Mouse (Mus musculus) large intestine, adult 2 months (tissue): Measurements from ENCODE around the gene Hmgb2. TPM values are rescaled to one million over a fixed set of nuclear protein-coding genes. Genes with fewer than 3 reads are reported as not detected.
A peak's percentile ranks its signal among the peaks of the same experiment; 100 is the strongest.
"Not testable (repeated sequence)": the region's sequence is repeated elsewhere in the genome, so short reads cannot be mapped to it uniquely, and the experiment has no call there.

Source experiments
- DNase-seq: peaks from one replicate; pipeline ENCODE4 v3.0.0-alpha.2; 2012; ENCODE audit warnings: low read depth, low spot score
- WGBS: fragments of 180-500 bp; shearing (Covaris S2); methylation state at CpG from one replicate; pipeline ENCODE4 v1.1.7; 2018; 5-methylcytosine and 5-hydroxymethylcytosine counted together
- polyA plus RNA-seq: library from polyadenylated mRNA; depleted of rRNA; stranded (reverse); fragments of >200 nt; gene quantifications from 2 replicates; pipeline ENCODE4 v1.2.3, GENCODE M21; 2012; rRNA removed

Hmgb2 gene
- 21.2 and 25.0 TPM in 2 replicates for polyA plus RNA-seq

GRCm38 (mm10) chr8:57511316-57512118 lies at the start of gene Hmgb2:
Gene Hmgb2, plus strand, starts transcription at chr8:57511907.
- DNase-seq, result peak; percentile 99
- WGBS, result under 1% methylated on average over 63 of the region's 63 CpGs

GRCm38 (mm10) chr8:57462839-57463238 lies 48.9 kb upstream of the Hmgb2 start:
- 35% methylated on average over 1 of the region's 1 CpGs for WGBS
- DNase-seq, result no peak

GRCm38 (mm10) chr8:57463757-57464156 lies 48.0 kb upstream of the Hmgb2 start:
- 42% methylated on average over 3 of the region's 3 CpGs for WGBS
- DNase-seq, result no peak

- DNase-seq, result no peak
- 21% methylated on average over 5 of the region's 5 CpGs for WGBS
Observed at GRCm38 (mm10) chr8:57468624-57469023, 43.1 kb upstream of the Hmgb2 start.

- DNase-seq, result no peak
- 95% methylated on average over 5 of the region's 5 CpGs for WGBS
Observed at GRCm38 (mm10) chr8:57470863-57471262, 40.8 kb upstream of the Hmgb2 start.

GRCm38 (mm10) chr8:57473751-57474150 lies 38.0 kb upstream of the Hmgb2 start:
- 37% methylated on average over 6 of the region's 6 CpGs for WGBS
- DNase-seq, result no peak

- 68% methylated on average over 3 of the region's 3 CpGs for WGBS
- DNase-seq, result no peak
Observed at GRCm38 (mm10) chr8:57478406-57478805, 33.3 kb upstream of the Hmgb2 start.

GRCm38 (mm10) chr8:57479700-57480099 lies 32.0 kb upstream of the Hmgb2 start:
- 92% methylated on average over 8 of the region's 8 CpGs for WGBS
- no peak for DNase-seq

GRCm38 (mm10) chr8:57480606-57481005 lies 31.1 kb upstream of the Hmgb2 start:
- WGBS, result 90% methylated on average over 4 of the region's 4 CpGs
- DNase-seq, result no peak

GRCm38 (mm10) chr8:57486491-57487440 lies 24.9 kb upstream of the Hmgb2 start:
- no peak for DNase-seq
- under 1% methylated on average over 54 of the region's 54 CpGs for WGBS

- WGBS, result under 1% methylated on average over 66 of the region's 66 CpGs
- peak; percentile 95 for DNase-seq
Observed at GRCm38 (mm10) chr8:57487441-57488155, 24.1 kb upstream of the Hmgb2 start, which contains the start of gene Sap30. Gene Sap30, minus strand, starts transcription at chr8:57487860.

GRCm38 (mm10) chr8:57488312-57488765 lies 23.4 kb upstream of the Hmgb2 start:
- DNase-seq, result no peak
- WGBS, result under 1% methylated on average over 25 of the region's 25 CpGs

GRCm38 (mm10) chr8:57489366-57489765 lies 22.3 kb upstream of the Hmgb2 start:
- DNase-seq, result no peak
- 100% methylated on average over 1 of the region's 1 CpGs for WGBS

- DNase-seq, result no peak
Observed at GRCm38 (mm10) chr8:57489896-57490295, 21.8 kb upstream of the Hmgb2 start.

GRCm38 (mm10) chr8:57491873-57492272 lies 19.8 kb upstream of the Hmgb2 start:
- WGBS, result 97% methylated on average over 4 of the region's 4 CpGs
- DNase-seq, result no peak

- 26% methylated on average over 8 of the region's 8 CpGs for WGBS
- no peak for DNase-seq
Observed at GRCm38 (mm10) chr8:57498494-57498846, 13.2 kb upstream of the Hmgb2 start.

GRCm38 (mm10) chr8:57498847-57499511 lies 12.7 kb upstream of the Hmgb2 start:
- 23% methylated on average over 17 of the region's 17 CpGs for WGBS
- DNase-seq, result no peak

GRCm38 (mm10) chr8:57503641-57504040 lies 8.1 kb upstream of the Hmgb2 start:
- no peak for DNase-seq

GRCm38 (mm10) chr8:57505500-57505899 lies 6.2 kb upstream of the Hmgb2 start:
- 48% methylated on average over 1 of the region's 1 CpGs for WGBS
- not testable (repeated sequence) for DNase-seq

More at GRCm38 (mm10) chr8:57503641-57504040, 8.1 kb upstream of the Hmgb2 start:
- WGBS, result 42% methylated on average over 5 of the region's 5 CpGs
